Mouse (Mus musculus) c-Kit-positive CD71-negative TER-119-negative erythroid progenitor cells, embryonic 14.5 days (primary cell): Measurements from ENCODE around the gene Hexim1.

Experiments
- DNase-seq: peaks from one replicate; pipeline ENCODE4 v3.0.0-alpha.2; 2013; ENCODE audit warnings: low read depth

The Hexim1 gene

GRCm38 (mm10) chr11:103098531-103099190 lies 17.4 kb upstream of the Hexim1 start:
- DNase-seq = no peak

GRCm38 (mm10) chr11:103099352-103099940 lies 16.6 kb upstream of the Hexim1 start:
- DNase-seq = no peak

- no peak for DNase-seq
These were observed 15.7 kb upstream of the Hexim1 start for GRCm38 (mm10) chr11:103100361-103100760.

- peak; percentile 40 for DNase-seq
These were observed 14.6 kb upstream of the Hexim1 start, which contains the start of the genes Plcd3 and Acbd4 for GRCm38 (mm10) chr11:103101481-103101865. Gene Plcd3 (minus strand): TSS chr11:103101658. Gene Acbd4 (plus strand): TSS chr11:103101682.

GRCm38 (mm10) chr11:103101866-103102501 lies 14.0 kb upstream of the Hexim1 start:
- DNase-seq = peak; percentile 34

GRCm38 (mm10) chr11:103102725-103103349 lies 13.2 kb upstream of the Hexim1 start:
- peak; percentile 93 for DNase-seq

GRCm38 (mm10) chr11:103103621-103104020 lies 12.4 kb upstream of the Hexim1 start:
- DNase-seq = no peak

- no peak for DNase-seq
These were observed 11.6 kb upstream of the Hexim1 start for GRCm38 (mm10) chr11:103104469-103104868.

GRCm38 (mm10) chr11:103105180-103105725 lies 10.8 kb upstream of the Hexim1 start:
- no peak for DNase-seq

- no peak for DNase-seq
These were observed 10.2 kb upstream of the Hexim1 start for GRCm38 (mm10) chr11:103105810-103106209.

GRCm38 (mm10) chr11:103106386-103106785 lies 9.6 kb upstream of the Hexim1 start:
- no peak for DNase-seq

- DNase-seq = no peak
These were observed 4.7 kb upstream of the Hexim1 start for GRCm38 (mm10) chr11:103111301-103111700.

GRCm38 (mm10) chr11:103111881-103112551 lies 4.0 kb upstream of the Hexim1 start:
- no peak for DNase-seq

- DNase-seq = no peak
These were observed 3.5 kb upstream of the Hexim1 start for GRCm38 (mm10) chr11:103112552-103112912.

GRCm38 (mm10) chr11:103113005-103113404 lies 3.0 kb upstream of the Hexim1 start:
- DNase-seq = no peak

GRCm38 (mm10) chr11:103113771-103114170 lies 2.3 kb upstream of the Hexim1 start:
- DNase-seq = no peak

- no peak for DNase-seq
These were observed 1.6 kb upstream of the Hexim1 start for GRCm38 (mm10) chr11:103114270-103114943.

GRCm38 (mm10) chr11:103115163-103116007 lies 646 bp upstream of the Hexim1 start:
- peak; percentile 63 for DNase-seq

- DNase-seq = peak; percentile 63
These were observed 1.0 kb downstream of the Hexim1 start for GRCm38 (mm10) chr11:103116959-103117590.

GRCm38 (mm10) chr11:103117591-103118009 lies 1.6 kb downstream of the Hexim1 start:
- DNase-seq = no peak
